Mouse (Mus musculus) brown adipose tissue, adult 24 weeks (tissue): Measurements from ENCODE around the gene Gm17387. TPM values are rescaled to one million over a fixed set of nuclear protein-coding genes. Genes with fewer than 3 reads are reported as not detected.

Source experiments
- H3K27ac ChIP-seq: fragments of 200-500 bp; replicated peaks from 2 replicates; pipeline ENCODE4 v1.5.1; 2012; ENCODE audit warnings: low read depth, mild to moderate bottlenecking, low read length
- H3K4me1 ChIP-seq: fragments of 200-500 bp; 2 replicates; pipeline ENCODE4 v1.6.1; 2012; ENCODE audit warnings: low read length, mixed read lengths; ENCODE audit not compliant: control insufficient read depth, insufficient read depth, insufficient read length
- H3K4me3 ChIP-seq: fragments of 200-500 bp; 2 replicates; pipeline ENCODE4 v1.5.1; 2012; ENCODE audit warnings: low read depth, mild to moderate bottlenecking, low read length, moderate library complexity; ENCODE audit not compliant: insufficient read depth
- polyA plus RNA-seq: library from polyadenylated mRNA; stranded (reverse); fragments of >200 nt; gene quantifications from 2 replicates; pipeline ENCODE4 v1.2.4, GENCODE M21; 2012; ENCODE audit not compliant: missing spikeins, insufficient read depth, insufficient read length

Gm17387 gene
- not detected in 2 replicates for polyA plus RNA-seq

GRCm38 (mm10) chr7:141028831-141029230 is at the start of gene Gm17387:
Gene Gm17387 (plus strand): TSS chr7:141029131.
- no peak within 1 kb of the TSS for H3K27ac ChIP-seq
- peaks cover 2% of the 10 kb centered on the region; the same call in 1 of the 2 replicates for H3K4me1 ChIP-seq
- no peak within 1 kb of the TSS for H3K4me3 ChIP-seq

DNA sequence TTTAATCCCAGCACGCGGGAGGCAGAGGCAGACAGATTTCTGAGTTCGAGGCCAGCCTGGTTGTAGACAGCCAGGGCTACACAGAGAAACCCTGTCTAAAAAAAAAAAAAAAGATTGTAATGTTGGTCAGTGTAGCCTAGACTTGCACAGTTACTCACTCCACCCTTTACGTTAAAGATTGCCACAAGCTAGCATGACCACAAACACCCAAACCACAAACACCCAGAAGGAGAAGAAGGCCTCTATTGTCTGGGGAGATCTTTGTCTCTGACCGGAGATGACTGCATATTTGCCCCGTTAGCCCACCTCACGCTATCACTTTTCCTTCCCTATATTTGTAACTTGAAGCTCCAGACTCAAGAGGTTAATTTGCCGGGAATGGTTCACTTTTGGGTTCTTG is 47.2 kb upstream of the Gm17387 start:
- H3K4me3 ChIP-seq: no peak overlapping the region
- H3K27ac ChIP-seq: no peak overlapping the region
- H3K4me1 ChIP-seq: no peaks in the 10 kb centered on the region

GRCm38 (mm10) chr7:140982971-140983370 is 46.0 kb upstream of the Gm17387 start:
- no peak overlapping the region for H3K27ac ChIP-seq
- no peaks in the 10 kb centered on the region for H3K4me1 ChIP-seq
- no peak overlapping the region for H3K4me3 ChIP-seq

- no peak overlapping the region for H3K27ac ChIP-seq
- no peaks in the 10 kb centered on the region for H3K4me1 ChIP-seq
- no peak overlapping the region for H3K4me3 ChIP-seq
Observed at GRCm38 (mm10) chr7:140987182-140988138, 41.5 kb upstream of the Gm17387 start.

DNA sequence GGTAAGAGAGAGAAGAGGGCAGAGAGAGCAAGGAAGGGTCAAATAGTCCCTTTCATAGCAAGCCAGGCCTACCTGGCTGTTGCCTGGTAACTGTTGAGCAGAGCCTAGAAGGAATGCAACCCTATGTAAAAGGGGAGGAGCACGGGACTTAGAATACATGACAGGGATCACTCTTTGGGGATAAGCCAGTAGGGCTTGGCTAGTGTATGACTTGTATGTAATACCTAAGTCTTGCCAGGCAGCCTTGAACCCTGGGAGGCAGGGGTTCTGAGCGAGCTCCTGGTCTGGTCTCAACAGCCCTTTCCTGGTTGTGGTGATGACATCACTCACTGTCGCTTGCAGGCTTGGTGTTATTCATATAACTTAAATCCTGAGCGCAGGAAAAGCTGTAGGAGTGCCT is 39.9 kb upstream of the Gm17387 start:
- Histone ChIP-seq H3K4me3 (no peak overlapping the region), H3K27ac (no peak overlapping the region), H3K4me1 (no peaks in the 10 kb centered on the region)

- no peaks in the 10 kb centered on the region for H3K4me1 ChIP-seq
- H3K27ac ChIP-seq: no peak overlapping the region
- no peak overlapping the region for H3K4me3 ChIP-seq
Observed at GRCm38 (mm10) chr7:140990185-140990584, 38.7 kb upstream of the Gm17387 start.

DNA sequence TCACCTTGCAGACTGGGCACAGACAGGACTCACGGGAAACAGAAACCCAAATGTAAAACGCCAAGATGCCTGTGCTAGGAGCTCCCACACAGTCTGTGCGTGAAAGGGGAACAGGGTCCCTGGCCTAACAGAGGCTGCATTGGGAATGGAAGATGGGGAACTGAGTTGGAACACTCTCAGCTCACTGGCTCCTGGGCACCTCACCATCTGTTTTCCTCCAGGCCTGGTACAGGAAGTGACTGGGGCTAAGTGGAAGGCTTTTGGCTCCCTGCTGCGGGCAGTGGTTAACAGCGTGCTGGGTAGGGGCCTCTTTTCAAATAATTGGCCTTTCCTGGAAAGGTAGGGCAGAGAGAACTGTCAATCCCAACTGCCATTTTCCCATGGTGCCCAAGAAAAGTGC is 38.3 kb upstream of the Gm17387 start:
- H3K27ac ChIP-seq: no peak overlapping the region
- H3K4me1 ChIP-seq: no peaks in the 10 kb centered on the region
- H3K4me3 ChIP-seq: no peak overlapping the region

DNA sequence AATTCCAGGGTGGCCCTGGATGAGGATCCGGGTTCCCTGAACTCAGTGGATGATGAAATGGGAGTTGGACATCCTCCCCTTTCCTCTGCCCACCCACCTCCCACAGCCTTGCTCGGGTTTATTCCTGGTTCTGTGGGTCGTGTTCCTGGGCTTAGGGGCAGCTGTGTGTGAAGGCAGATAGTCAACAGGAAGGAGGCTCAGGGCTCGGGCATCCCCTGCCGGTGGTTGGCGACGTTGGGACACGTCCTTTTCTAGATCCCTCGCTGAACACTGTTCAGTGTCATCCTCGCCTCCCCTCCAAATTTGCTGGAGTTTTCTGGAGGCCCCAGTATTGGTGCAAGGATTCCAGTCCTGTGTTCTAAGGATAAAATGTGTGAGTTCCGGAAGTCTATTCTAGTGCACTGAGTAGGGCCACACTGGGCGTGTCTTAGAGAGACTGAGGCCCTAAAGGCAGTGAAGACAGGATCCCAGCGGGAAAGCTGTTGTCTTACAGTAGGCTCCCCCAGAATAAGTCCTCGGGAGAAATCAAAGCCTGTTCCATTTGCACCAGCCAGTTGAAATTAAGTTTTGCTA is 37.7 kb upstream of the Gm17387 start:
- no peaks in the 10 kb centered on the region for H3K4me1 ChIP-seq
- H3K4me3 ChIP-seq: no peak overlapping the region
- no peak overlapping the region for H3K27ac ChIP-seq

DNA sequence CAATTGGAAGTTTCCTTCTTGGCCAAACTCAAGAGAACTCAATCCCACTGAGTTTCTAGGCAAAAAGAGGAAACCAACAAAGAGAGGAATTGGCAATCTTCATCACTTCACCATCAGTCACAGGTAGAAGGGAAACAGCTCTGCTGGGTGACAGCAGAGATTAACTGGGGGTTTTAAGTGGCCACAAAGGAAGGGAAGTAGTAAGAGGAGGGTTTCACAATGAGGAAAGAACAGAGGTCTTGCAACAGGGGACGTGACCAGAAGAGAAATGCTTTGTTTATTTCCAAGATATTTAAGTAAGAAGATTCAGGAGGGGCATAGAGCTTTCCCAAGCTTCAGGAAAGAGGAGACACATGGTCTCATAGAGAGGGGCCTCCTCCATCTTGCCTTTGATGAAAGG is 31.1 kb upstream of the Gm17387 start:
- no peak overlapping the region for H3K27ac ChIP-seq
- H3K4me3 ChIP-seq: no peak overlapping the region
- no peaks in the 10 kb centered on the region for H3K4me1 ChIP-seq

- H3K27ac ChIP-seq: no peak overlapping the region
Observed at GRCm38 (mm10) chr7:140998853-140999700, 29.9 kb upstream of the Gm17387 start.

DNA sequence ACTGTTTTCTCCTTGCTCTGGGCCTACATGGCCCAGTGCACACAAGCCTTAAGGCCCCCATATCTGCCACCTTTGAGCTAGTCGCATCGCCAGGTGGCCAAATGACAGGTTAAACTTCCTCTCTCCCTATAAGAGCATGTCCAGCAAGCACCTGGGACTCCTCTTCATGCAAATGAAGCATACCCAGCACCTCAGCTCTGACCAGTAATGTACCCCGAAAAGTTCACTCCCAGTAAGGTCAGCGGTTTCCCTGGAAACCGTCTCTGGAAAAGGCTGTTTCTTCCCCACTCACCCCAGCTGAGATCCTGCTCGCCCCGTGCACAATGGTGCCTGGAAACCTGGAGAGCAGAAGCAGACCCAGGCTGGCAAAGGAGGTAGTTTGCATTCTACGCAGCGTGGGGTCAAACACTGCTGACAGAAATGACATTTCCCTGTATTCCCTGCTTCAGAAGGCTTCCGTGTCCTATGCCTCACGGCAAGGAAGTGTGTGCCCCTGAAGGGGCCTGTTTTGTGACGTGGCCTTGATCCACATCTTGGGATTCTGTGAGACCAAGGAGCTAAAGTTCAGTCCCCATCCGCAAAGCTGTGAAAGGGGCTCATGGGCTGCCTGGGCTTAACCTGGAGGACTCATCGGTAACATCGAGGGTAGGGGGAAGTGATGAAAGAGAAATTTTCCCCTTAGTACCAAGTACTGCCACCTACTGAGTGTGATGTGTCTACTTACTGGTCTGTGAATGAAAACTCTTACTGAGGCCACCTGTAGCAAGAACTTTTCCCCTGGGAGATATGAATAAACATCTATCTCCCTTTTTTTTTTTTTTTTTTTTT is 27.8 kb upstream of the Gm17387 start:
- Histone ChIP-seq H3K4me3 (no peak overlapping the region), H3K4me1 (no peaks in the 10 kb centered on the region), H3K27ac (no peak overlapping the region)

More at GRCm38 (mm10) chr7:140998853-140999700, 29.9 kb upstream of the Gm17387 start:
- Histone ChIP-seq H3K4me3 (no peak overlapping the region), H3K4me1 (no peaks in the 10 kb centered on the region)

DNA sequence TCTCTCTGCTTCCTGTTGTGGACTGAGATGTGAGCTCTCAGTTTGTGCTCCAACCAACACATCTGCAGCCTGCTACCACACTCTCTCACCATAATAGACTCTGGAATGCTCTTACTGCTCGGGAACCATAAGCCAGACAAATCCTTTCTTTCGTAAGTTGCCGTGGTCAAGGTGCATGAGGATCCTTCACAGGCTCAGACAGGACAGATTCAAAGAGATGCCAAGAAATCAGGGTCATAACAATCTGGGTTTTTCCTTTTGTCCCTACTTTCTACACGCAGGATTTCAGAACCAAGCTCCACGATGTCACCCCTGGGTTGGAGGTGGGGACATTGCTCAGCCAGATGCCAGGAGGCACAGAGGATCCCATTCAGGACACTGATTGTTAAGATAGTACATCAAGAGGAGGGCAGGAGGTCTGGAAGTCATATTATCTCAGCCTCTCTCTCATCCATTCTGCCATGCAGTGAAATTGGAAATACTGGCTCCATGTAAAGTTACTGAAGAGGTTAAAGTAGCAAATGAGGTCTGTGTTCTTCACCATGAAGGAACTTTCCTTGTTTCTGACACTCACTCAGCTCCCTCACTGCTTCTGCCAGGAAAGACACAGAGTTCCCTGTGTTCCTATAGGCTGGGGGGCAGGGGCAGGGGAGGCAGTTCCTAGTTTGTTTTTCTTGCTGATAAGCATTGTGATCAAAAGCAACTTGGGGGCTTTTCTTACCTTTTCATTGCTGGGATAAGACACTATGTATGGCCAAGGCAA is 25.5 kb upstream of the Gm17387 start:
- no peaks in the 10 kb centered on the region for H3K4me1 ChIP-seq
- no peak overlapping the region for H3K27ac ChIP-seq
- H3K4me3 ChIP-seq: no peak overlapping the region

DNA sequence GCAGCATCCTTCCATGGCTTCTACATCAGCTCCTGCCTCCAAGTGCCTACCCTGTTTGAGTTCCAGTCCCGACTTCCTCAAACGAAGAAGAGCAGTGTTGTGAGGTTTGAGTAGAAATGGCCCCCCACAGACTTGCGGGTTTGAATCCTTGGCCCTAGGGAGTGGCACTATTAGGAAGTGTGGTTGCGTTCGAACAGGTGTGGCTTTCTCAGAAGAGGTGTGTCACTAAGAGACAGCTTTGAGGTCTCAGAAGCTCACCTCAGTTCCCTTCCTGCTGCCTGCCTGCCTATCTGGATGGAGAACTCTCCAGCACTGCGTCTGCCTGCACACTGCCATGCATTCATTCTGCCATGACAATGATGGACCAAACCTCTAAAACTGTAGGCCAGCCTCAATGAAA is 22.5 kb upstream of the Gm17387 start:
- Histone ChIP-seq H3K27ac (no peak overlapping the region), H3K4me3 (no peak overlapping the region), H3K4me1 (no peaks in the 10 kb centered on the region)

GRCm38 (mm10) chr7:141006914-141007313 is 22.0 kb upstream of the Gm17387 start:
- H3K4me1 ChIP-seq: no peaks in the 10 kb centered on the region
- no peak overlapping the region for H3K4me3 ChIP-seq
- H3K27ac ChIP-seq: no peak overlapping the region
